Mouse (Mus musculus) cerebellum, adult 8-10 months (tissue): Measurements from ENCODE around the gene Snx22.
A peak's percentile ranks its signal among the peaks of the same experiment; 100 is the strongest.

Experiments used
- DNase-seq: peaks from one replicate; pipeline ENCODE4 v3.0.0; 2022

Snx22 gene

GRCm38 (mm10) chr9:66068056-66068455 is 1.5 kb downstream of the Snx22 start:
- no peak for DNase-seq

GRCm38 (mm10) chr9:66067542-66067941 is 2.0 kb downstream of the Snx22 start:
- DNase-seq, result no peak

GRCm38 (mm10) chr9:66066791-66067190 is 2.7 kb downstream of the Snx22 start:
- no peak for DNase-seq

GRCm38 (mm10) chr9:66064316-66064715 is 5.2 kb downstream of the Snx22 start:
- DNase-seq, result no peak

GRCm38 (mm10) chr9:66063446-66063845 is 6.1 kb downstream of the Snx22 start:
- no peak for DNase-seq

GRCm38 (mm10) chr9:66061656-66062055 is 7.9 kb downstream of the Snx22 start:
- no peak for DNase-seq

- DNase-seq, result no peak
Observed at GRCm38 (mm10) chr9:66060986-66061385, 8.5 kb downstream of the Snx22 start.

GRCm38 (mm10) chr9:66060308-66060647 is 9.2 kb downstream of the Snx22 start:
- no peak for DNase-seq

- DNase-seq, result peak; percentile 97
Observed at GRCm38 (mm10) chr9:66059583-66060307, 9.8 kb downstream of the Snx22 start, which contains the start of gene Ppib. Gene Ppib, plus strand, starts transcription at chr9:66060222.

GRCm38 (mm10) chr9:66053620-66054019 is 15.9 kb downstream of the Snx22 start:
- DNase-seq, result no peak

GRCm38 (mm10) chr9:66052731-66053130 is 16.8 kb downstream of the Snx22 start:
- no peak for DNase-seq

- no peak for DNase-seq
Observed at GRCm38 (mm10) chr9:66051493-66051892, 18.0 kb downstream of the Snx22 start.

GRCm38 (mm10) chr9:66049931-66050601 is 19.5 kb downstream of the Snx22 start:
- no peak for DNase-seq

- DNase-seq, result no peak
Observed at GRCm38 (mm10) chr9:66043241-66043640, 26.3 kb downstream of the Snx22 start.

GRCm38 (mm10) chr9:66042331-66042730 is 27.2 kb downstream of the Snx22 start:
- DNase-seq, result no peak

- DNase-seq, result no peak
Observed at GRCm38 (mm10) chr9:66040801-66041200, 28.7 kb downstream of the Snx22 start.

- DNase-seq, result no peak
Observed at GRCm38 (mm10) chr9:66039290-66039689, 30.2 kb downstream of the Snx22 start.

GRCm38 (mm10) chr9:66038581-66038980 is 30.9 kb downstream of the Snx22 start:
- no peak for DNase-seq

- no peak for DNase-seq
Observed at GRCm38 (mm10) chr9:66038082-66038481, 31.4 kb downstream of the Snx22 start.

GRCm38 (mm10) chr9:66020601-66021000 is 48.9 kb downstream of the Snx22 start:
- no peak for DNase-seq
